Mouse (Mus musculus) granulocyte monocyte progenitor cell, adult 5-6 weeks (primary cell): ENCODE results near the gene Smpdl3b. TPM values are rescaled to one million over a fixed set of nuclear protein-coding genes. Genes with fewer than 3 reads are reported as not detected.
"Not testable (repeated sequence)": the region's sequence is repeated elsewhere in the genome, so short reads cannot be mapped to it uniquely, and the experiment has no call there.

Source experiments
- ATAC-seq: replicated peaks from 2 replicates; pipeline ENCODE4 v1.8.0; 2016; ENCODE audit warnings: mild to moderate bottlenecking, moderate TSS enrichment, inconsistent platforms; ENCODE audit not compliant: poor library complexity, severe bottlenecking
- total RNA-seq, 2 experiments: library from RNA; stranded (forward) in 1 of 2; stranded (reverse) in 1 of 2; fragments of 200-712, 200-1000 nt in 1 of 2; fragments of >200 nt in 1 of 2; fragmentation: Nextera tagmentation in 1 of 2; gene quantifications; 2 replicates each; pipeline ENCODE4 v1.2.3; 2014 to 2017

The Smpdl3b gene
- total RNA-seq, 2 experiments from 2014 or later: 1.7 TPM; not detected in 1

- not testable (repeated sequence) for ATAC-seq
Observed at GRCm38 (mm10) chr4:132737154-132737553, 19.9 kb downstream of the Smpdl3b start.

- ATAC-seq: no peak
Observed at GRCm38 (mm10) chr4:132735894-132736293, 21.2 kb downstream of the Smpdl3b start.

- ATAC-seq: no peak
Observed at GRCm38 (mm10) chr4:132735389-132735788, 21.7 kb downstream of the Smpdl3b start.

GRCm38 (mm10) chr4:132734766-132735165, 22.3 kb downstream of the Smpdl3b start:
- ATAC-seq: no peak

GRCm38 (mm10) chr4:132733071-132733770, 23.8 kb downstream of the Smpdl3b start:
- ATAC-seq: 0 out of 2 replicates have a peak, but pooled peaks have one; percentile 6

- peak; percentile 94 for ATAC-seq
Observed at GRCm38 (mm10) chr4:132732148-132732684, 24.8 kb downstream of the Smpdl3b start, which contains the start of gene Xkr8. Gene Xkr8 (minus strand): TSS chr4:132732546.

- no peak for ATAC-seq
Observed at GRCm38 (mm10) chr4:132731616-132732015, 25.4 kb downstream of the Smpdl3b start.

GRCm38 (mm10) chr4:132728233-132728632, 28.8 kb downstream of the Smpdl3b start:
- ATAC-seq: 0 out of 2 replicates have a peak, but pooled peaks have one; percentile 10

- ATAC-seq: no peak
Observed at GRCm38 (mm10) chr4:132718251-132718650, 38.8 kb downstream of the Smpdl3b start.

- no peak for ATAC-seq
Observed at GRCm38 (mm10) chr4:132713181-132713580, 43.9 kb downstream of the Smpdl3b start.

GRCm38 (mm10) chr4:132706885-132707284, 50.2 kb downstream of the Smpdl3b start:
- ATAC-seq: no peak

GRCm38 (mm10) chr4:132702076-132702475, 55.0 kb downstream of the Smpdl3b start:
- ATAC-seq: no peak

GRCm38 (mm10) chr4:132693366-132693765, 63.7 kb downstream of the Smpdl3b start:
- ATAC-seq: no peak

- peak; percentile 59 for ATAC-seq
Observed at GRCm38 (mm10) chr4:132689634-132690033, 67.4 kb downstream of the Smpdl3b start.

Other genes with a start within 250 kb of the Smpdl3b start
- gene Sesn2, start 246.8 kb downstream of the Smpdl3b start, total RNA-seq (2014; fragmentation: Nextera tagmentation): 3.4 and 3.9 TPM in 2 replicates
- gene Sesn2, start 246.8 kb downstream of the Smpdl3b start, total RNA-seq (2017): 2.1 and 2.9 TPM in 2 replicates
- 781 and 857 TPM in 2 replicates for gene Atpif1, start 223.6 kb downstream of the Smpdl3b start, total RNA-seq (2014; fragmentation: Nextera tagmentation)
- gene Atpif1, start 223.6 kb downstream of the Smpdl3b start, total RNA-seq (2017): 1,252 and 1,475 TPM in 2 replicates
- gene Dnajc8, start 221.7 kb downstream of the Smpdl3b start, total RNA-seq (2014; fragmentation: Nextera tagmentation): 136 and 140 TPM in 2 replicates
- 369 and 376 TPM in 2 replicates for gene Dnajc8, start 221.7 kb downstream of the Smpdl3b start, total RNA-seq (2017)
- 2.4 TPM in 2 replicates for gene Ptafr, start 193.2 kb downstream of the Smpdl3b start, total RNA-seq (2014; fragmentation: Nextera tagmentation)
- gene Ptafr, start 193.2 kb downstream of the Smpdl3b start, total RNA-seq (2017): 1.2 and 1.4 TPM in 2 replicates
- 37.0 and 42.0 TPM in 2 replicates for gene Eya3, start 118.3 kb downstream of the Smpdl3b start, total RNA-seq (2014; fragmentation: Nextera tagmentation)
- gene Eya3, start 118.3 kb downstream of the Smpdl3b start, total RNA-seq (2017): 37.1 and 38.9 TPM in 2 replicates
- 2.9 and 4.4 TPM in 2 replicates for gene Xkr8, start 24.7 kb downstream of the Smpdl3b start, total RNA-seq (2014; fragmentation: Nextera tagmentation)
- gene Xkr8, start 24.7 kb downstream of the Smpdl3b start, total RNA-seq (2017): 5.1 and 15.0 TPM in 2 replicates
- gene Rpa2, start 11.1 kb upstream of the Smpdl3b start, total RNA-seq (2014; fragmentation: Nextera tagmentation): 87.0 and 114 TPM in 2 replicates
- gene Rpa2, start 11.1 kb upstream of the Smpdl3b start, total RNA-seq (2017): 66.8 and 69.9 TPM in 2 replicates
- 43.6 and 56.7 TPM in 2 replicates for gene Themis2, start 39.1 kb upstream of the Smpdl3b start, total RNA-seq (2014; fragmentation: Nextera tagmentation)
- 18.4 and 18.7 TPM in 2 replicates for gene Themis2, start 39.1 kb upstream of the Smpdl3b start, total RNA-seq (2017)
- gene Ppp1r8, start 85.9 kb upstream of the Smpdl3b start, total RNA-seq (2014; fragmentation: Nextera tagmentation): 59.6 and 70.9 TPM in 2 replicates
- gene Ppp1r8, start 85.9 kb upstream of the Smpdl3b start, total RNA-seq (2017): 67.6 and 85.2 TPM in 2 replicates
- gene Stx12, start 127.3 kb upstream of the Smpdl3b start, total RNA-seq (2014; fragmentation: Nextera tagmentation): 22.0 and 39.8 TPM in 2 replicates
- gene Stx12, start 127.3 kb upstream of the Smpdl3b start, total RNA-seq (2017): 26.5 and 29.6 TPM in 2 replicates
- 15.1 and 25.0 TPM in 2 replicates for gene Fam76a, start 165.3 kb upstream of the Smpdl3b start, total RNA-seq (2014; fragmentation: Nextera tagmentation)
- gene Fam76a, start 165.3 kb upstream of the Smpdl3b start, total RNA-seq (2017): 17.5 and 17.6 TPM in 2 replicates
- gene Fgr, start 216.8 kb upstream of the Smpdl3b start, total RNA-seq (2014; fragmentation: Nextera tagmentation): not detected in 2 replicates
- 0.99 and 2.4 TPM in 2 replicates for gene Fgr, start 216.8 kb upstream of the Smpdl3b start, total RNA-seq (2017)